Mouse (Mus musculus) neural tube, embryonic 13.5 days (tissue): ENCODE measurements around the gene Rab3a. TPM values are rescaled to one million over a fixed set of nuclear protein-coding genes. Genes with fewer than 3 reads are reported as not detected.

Source experiments
- ATAC-seq: fragments of 200-750 bp; cut with Nextera tagmentation; 2 replicates; pipeline ENCODE4 v1.8.0; 2017; ENCODE audit warnings: low read depth, mild to moderate bottlenecking, moderate TSS enrichment, moderate library complexity
- H3K27ac ChIP-seq: fragments of 300-500 bp; sonication (generic); replicated peaks from 2 replicates; pipeline ENCODE4 v1.5.1; 2015; ENCODE audit warnings: moderate library complexity, mild to moderate bottlenecking, inconsistent platforms
- H3K27me3 ChIP-seq: fragments of 300-500 bp; sonication (generic); 2 replicates; pipeline ENCODE4 v1.6.1; 2015; ENCODE audit warnings: mild to moderate bottlenecking, inconsistent platforms
- H3K36me3 ChIP-seq: fragments of 300-500 bp; sonication (generic); 2 replicates; pipeline ENCODE4 v1.6.1; 2015; ENCODE audit warnings: mild to moderate bottlenecking, inconsistent platforms
- H3K4me1 ChIP-seq: fragments of 300-500 bp; sonication (generic); replicated peaks from 2 replicates; pipeline ENCODE4 v1.6.1; 2015; ENCODE audit warnings: inconsistent platforms
- H3K4me2 ChIP-seq: fragments of 300-500 bp; sonication (generic); 2 replicates; pipeline ENCODE4 v1.6.1; 2015; ENCODE audit warnings: inconsistent platforms, mild to moderate bottlenecking, moderate library complexity
- H3K4me3 ChIP-seq: fragments of 300-500 bp; sonication (generic); 2 replicates; pipeline ENCODE4 v1.5.1; 2015; ENCODE audit warnings: mild to moderate bottlenecking, inconsistent platforms
- H3K9ac ChIP-seq: fragments of 300-500 bp; sonication (generic); 2 replicates; pipeline ENCODE4 v1.6.1; 2015; ENCODE audit warnings: moderate library complexity, mild to moderate bottlenecking, inconsistent platforms
- H3K9me3 ChIP-seq: fragments of 300-500 bp; sonication (generic); 2 replicates; pipeline ENCODE4 v1.6.1; 2016; ENCODE audit warnings: inconsistent platforms
- WGBS: fragments of 180-500 bp; shearing (Covaris S2); methylation state at CpG from one replicate; pipeline ENCODE4 v1.1.7; 2015; 5-methylcytosine and 5-hydroxymethylcytosine counted together
- polyA plus RNA-seq: library from polyadenylated mRNA; unstranded; fragments of >200 nt; fragmentation: Nextera tagmentation; extraction: Ambion mirVana; gene quantifications from 2 replicates; pipeline ENCODE4 v1.2.1, GENCODE M21; 2015

The Rab3a gene
- polyA plus RNA-seq, 1 experiment from 2014 or later: 417 TPM

DNA sequence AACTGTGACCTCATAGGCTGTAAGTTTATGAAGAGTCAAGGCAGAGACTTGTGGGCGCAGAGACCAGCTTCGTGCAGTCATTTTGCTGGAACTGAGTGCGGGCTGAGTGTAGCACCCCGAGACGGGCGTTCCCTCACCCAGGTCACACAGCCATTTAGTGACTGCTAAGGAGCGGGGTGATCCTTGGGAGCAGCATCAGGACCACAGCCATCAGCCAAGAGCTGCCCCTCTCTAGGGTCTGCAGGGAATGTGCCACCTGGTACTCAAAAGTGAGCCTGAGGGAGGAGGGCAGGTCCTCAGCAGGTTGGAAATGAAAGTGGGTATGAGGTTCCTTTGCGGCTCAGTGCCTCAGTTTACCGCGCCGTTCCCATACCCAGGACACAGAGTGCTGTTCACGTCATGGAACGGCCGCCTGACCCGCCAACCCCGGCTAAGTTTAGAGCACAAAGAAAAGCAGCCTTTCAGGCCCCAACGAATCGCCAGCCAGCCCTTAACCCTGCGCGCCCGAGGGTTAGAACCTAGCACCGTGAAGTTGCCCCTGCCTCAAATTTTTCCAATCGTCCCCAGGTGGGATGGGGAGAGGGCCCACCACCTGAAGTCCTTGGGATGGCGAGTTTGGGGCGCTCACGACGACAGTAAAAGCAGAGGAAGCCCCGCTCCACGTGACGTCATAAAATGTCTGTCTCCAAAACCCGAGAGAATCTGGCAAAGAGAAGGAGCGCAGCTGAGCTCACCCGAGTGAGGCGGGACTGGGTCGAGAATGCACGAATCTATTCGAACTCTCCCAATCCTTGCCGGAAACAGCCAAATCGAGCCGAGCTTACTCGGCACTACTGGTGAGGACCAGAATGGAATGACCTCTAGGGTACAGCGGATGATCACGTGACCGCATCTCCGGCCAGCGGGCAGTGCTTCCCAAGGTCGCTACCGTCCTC lies 10.6 kb upstream of the Rab3a start:
- no peaks in the 10 kb centered on the region for H3K36me3 ChIP-seq
- H3K4me2 ChIP-seq: peak overlapping the region; percentile 54
- WGBS: 5% methylated on average over 48 of the region's 48 CpGs
- H3K9ac ChIP-seq: peak overlapping the region; percentile 58
- H3K4me3 ChIP-seq: peak overlapping the region; percentile 32
- ATAC-seq: peak; percentile 34; the same call in 1 of the 2 replicates
- H3K27ac ChIP-seq: no peak overlapping the region
- H3K27me3 ChIP-seq: peaks cover 92% of the 10 kb centered on the region
- H3K9me3 ChIP-seq: no peaks in the 10 kb centered on the region
- H3K4me1 ChIP-seq: peaks cover 19% of the 10 kb centered on the region

DNA sequence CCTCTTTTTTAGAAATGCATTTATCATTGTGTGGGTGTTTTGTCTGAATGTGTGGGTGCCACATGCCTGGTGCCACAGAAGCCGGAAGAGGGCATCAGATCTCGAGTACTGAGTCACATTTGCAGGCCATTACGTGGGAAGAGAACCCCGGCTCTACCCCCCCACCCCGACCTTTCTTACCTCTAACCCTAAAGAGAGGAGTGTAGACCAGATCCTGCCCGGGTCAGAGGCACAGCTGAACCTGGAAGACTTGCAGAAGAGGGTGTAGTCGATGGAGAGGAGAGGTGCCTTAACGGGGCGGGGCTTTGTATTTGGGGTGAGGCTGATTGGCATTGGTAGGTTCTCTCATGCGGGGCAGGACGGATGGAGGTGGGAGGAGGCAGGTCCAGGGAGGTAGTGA lies 9.7 kb upstream of the Rab3a start:
- Histone ChIP-seq H3K9ac (no peak overlapping the region), H3K4me1 (peaks cover 19% of the 10 kb centered on the region), H3K9me3 (no peaks in the 10 kb centered on the region), H3K27me3 (peaks cover 100% of the 10 kb centered on the region), H3K27ac (no peak overlapping the region), H3K4me3 (no peak overlapping the region), H3K36me3 (no peaks in the 10 kb centered on the region), H3K4me2 (peak overlapping the region; percentile 54; the same call in 1 of the 2 replicates)
- ATAC-seq: no peak
- WGBS: 51% methylated on average over 11 of the region's 11 CpGs

DNA sequence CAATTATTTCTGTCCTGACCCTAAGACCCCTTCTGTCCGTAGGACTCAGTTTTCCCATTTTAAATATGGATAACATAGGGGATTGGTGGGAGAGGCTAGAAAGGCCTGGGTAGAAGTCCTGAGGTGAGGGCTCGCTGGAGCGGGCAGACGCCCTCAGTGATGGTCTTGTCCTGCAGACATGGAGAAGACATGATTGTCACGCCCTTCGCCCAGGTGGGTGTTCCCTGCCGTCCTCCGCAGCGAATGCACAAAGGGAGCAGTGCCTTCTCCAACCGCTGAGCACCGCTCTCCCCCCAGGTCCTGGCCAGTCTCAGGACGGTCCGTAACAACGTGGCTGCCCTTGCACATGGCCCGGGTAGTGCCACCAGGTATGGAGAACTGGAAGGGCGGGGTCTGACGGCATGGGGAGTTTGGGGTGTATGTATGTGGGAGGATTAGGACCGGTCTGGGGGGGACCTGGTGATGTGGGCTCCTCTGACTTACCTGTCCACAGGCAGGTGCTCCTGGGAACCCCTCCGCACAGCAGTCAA lies 8.7 kb upstream of the Rab3a start:
- H3K27me3 ChIP-seq: peaks cover 94% of the 10 kb centered on the region
- H3K9me3 ChIP-seq: no peaks in the 10 kb centered on the region
- H3K4me2 ChIP-seq: no peak overlapping the region
- no peak overlapping the region for H3K4me3 ChIP-seq
- no peak for ATAC-seq
- 55% methylated on average over 19 of the region's 19 CpGs for WGBS
- no peak overlapping the region for H3K9ac ChIP-seq
- no peak overlapping the region for H3K27ac ChIP-seq
- peaks cover 19% of the 10 kb centered on the region for H3K4me1 ChIP-seq
- H3K36me3 ChIP-seq: no peaks in the 10 kb centered on the region

DNA sequence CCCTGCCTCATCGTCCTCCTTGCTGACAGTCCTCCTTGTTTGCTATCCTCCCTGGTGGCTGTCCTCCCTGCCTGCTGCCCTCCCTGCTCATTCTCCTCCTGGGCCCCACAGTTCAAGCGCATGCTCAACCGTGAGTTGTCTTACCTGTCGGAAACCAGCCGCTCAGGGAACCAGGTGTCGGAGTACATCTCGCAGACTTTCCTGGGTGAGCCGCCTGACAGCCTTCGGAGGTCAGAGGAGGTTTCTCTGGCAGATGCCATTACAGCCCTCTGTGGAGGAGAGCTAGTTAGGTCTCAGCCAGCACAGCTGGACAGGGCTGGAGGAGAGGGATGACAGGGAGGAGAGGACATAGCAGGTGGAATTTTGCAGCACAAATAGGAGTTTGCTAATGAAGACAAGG lies 7.8 kb upstream of the Rab3a start:
- Histone ChIP-seq H3K27ac (no peak overlapping the region), H3K9me3 (no peaks in the 10 kb centered on the region), H3K27me3 (peaks cover 85% of the 10 kb centered on the region), H3K4me2 (no peak overlapping the region), H3K4me3 (no peak overlapping the region), H3K9ac (no peak overlapping the region), H3K4me1 (peaks cover 19% of the 10 kb centered on the region), H3K36me3 (no peaks in the 10 kb centered on the region)
- WGBS: 77% methylated on average over 9 of the region's 9 CpGs
- no peak for ATAC-seq

- Histone ChIP-seq H3K4me1 (peaks cover 19% of the 10 kb centered on the region), H3K4me3 (no peak overlapping the region), H3K36me3 (no peaks in the 10 kb centered on the region), H3K9ac (no peak overlapping the region), H3K9me3 (no peaks in the 10 kb centered on the region), H3K27me3 (peaks cover 78% of the 10 kb centered on the region), H3K27ac (no peak overlapping the region), H3K4me2 (no peak overlapping the region)
- ATAC-seq: no peak
- WGBS: 85% methylated on average over 18 of the region's 18 CpGs
These were observed 7.1 kb upstream of the Rab3a start for GRCm38 (mm10) chr8:70747211-70747890.

DNA sequence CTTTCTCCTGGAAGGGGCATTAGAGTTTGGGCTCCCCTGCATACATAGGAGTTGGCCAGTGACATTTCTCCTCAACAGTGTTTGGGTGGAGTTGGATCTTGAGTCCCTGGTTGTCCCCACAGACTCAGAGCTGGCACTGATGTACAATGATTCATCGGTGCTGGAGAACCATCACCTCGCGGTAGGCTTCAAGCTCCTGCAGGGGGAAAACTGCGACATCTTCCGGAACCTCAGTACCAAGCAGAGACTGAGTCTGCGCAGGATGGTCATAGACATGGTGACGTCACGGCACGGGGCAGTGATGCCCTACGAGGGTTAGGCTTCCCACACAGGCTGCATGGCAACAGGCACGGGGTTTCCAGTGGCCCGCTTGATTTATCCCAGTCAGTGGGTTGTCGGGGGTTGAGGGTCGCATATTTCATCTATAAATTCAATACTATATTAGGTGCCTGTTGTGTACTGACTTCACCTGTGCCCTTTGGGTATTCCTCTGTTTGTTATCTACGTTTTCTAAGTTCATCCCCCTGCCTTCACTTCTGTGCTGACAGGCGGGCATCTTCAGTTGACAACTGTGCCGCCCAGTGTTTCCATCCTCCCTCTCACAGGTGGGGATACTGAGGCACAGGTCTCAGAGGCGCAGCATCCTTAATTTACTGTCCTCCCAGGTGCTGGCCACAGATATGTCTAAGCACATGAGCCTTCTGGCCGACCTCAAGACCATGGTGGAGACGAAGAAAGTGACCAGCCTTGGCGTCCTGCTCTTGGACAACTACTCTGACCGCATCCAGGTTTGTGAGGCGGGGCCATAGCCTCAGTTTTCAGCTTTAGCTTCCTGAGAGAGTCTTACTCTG lies 6.0 kb upstream of the Rab3a start:
- Histone ChIP-seq H3K36me3 (no peaks in the 10 kb centered on the region), H3K9ac (no peak overlapping the region), H3K4me2 (no peak overlapping the region), H3K4me1 (peaks cover 20% of the 10 kb centered on the region), H3K27me3 (peaks cover 67% of the 10 kb centered on the region), H3K4me3 (no peak overlapping the region), H3K9me3 (no peaks in the 10 kb centered on the region), H3K27ac (no peak overlapping the region)
- ATAC-seq: no peak
- WGBS: 86% methylated on average over 23 of the region's 23 CpGs

DNA sequence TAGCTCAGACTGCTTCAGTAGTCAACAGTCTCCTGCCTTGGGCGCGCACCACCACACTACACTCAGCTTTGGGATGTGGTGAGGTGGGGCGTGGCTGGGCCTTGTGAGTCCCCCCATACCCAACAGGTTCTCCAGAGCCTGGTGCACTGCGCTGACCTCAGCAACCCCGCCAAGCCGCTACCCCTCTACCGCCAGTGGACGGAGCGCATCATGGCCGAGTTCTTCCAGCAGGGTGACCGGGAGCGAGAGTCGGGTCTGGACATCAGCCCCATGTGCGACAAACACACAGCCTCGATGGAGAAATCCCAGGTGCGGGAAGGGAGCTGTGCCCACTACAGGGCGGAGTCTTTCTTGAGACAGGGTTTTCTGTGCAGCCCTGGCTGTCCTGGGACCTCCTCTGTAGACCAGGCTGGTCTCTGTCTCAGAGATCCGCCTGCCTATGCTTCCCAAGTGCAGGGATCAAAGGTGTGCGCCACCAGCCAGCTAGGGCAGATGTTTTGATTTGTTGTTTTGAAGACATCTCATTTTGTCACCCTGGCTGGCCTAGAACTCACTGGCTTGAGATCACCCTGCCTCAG lies 5.3 kb upstream of the Rab3a start:
- no peak overlapping the region for H3K4me3 ChIP-seq
- no peak overlapping the region for H3K9ac ChIP-seq
- H3K27ac ChIP-seq: no peak overlapping the region
- no peaks in the 10 kb centered on the region for H3K36me3 ChIP-seq
- ATAC-seq: no peak
- H3K27me3 ChIP-seq: peaks cover 60% of the 10 kb centered on the region
- H3K4me2 ChIP-seq: no peak overlapping the region
- WGBS: 84% methylated on average over 19 of the region's 19 CpGs
- H3K9me3 ChIP-seq: no peaks in the 10 kb centered on the region
- H3K4me1 ChIP-seq: peaks cover 13% of the 10 kb centered on the region

DNA sequence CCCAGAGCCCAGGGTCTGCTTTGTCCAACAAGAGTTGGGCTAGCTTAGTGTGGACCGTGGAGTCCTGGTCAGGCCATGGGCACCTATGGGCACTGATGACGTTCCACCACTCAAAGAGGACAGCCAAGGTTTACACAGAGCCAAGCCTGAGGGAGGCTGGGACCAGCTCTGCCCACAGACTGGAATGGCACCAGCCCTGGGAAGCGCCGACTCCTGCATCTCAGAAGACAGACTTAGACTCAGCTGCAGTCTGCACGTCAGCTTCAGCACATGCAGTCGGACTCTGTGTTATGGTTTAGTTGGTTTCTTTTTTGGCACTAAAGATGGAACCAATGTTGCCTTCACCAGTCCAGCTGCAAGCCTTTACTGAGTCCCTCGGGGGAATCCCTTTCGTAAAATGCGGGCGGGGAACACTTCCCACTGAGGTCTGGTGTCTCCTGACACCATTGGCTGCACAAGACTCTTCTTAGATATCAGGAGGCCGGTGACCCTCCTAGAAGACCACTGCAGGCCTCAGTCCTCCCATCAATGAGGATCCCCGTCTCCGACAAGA lies 4.3 kb upstream of the Rab3a start:
- ATAC-seq: no peak
- Histone ChIP-seq H3K36me3 (no peaks in the 10 kb centered on the region), H3K27me3 (peaks cover 50% of the 10 kb centered on the region), H3K4me2 (no peak overlapping the region), H3K27ac (no peak overlapping the region), H3K9me3 (no peaks in the 10 kb centered on the region), H3K9ac (no peak overlapping the region), H3K4me3 (no peak overlapping the region), H3K4me1 (peaks cover 13% of the 10 kb centered on the region)
- 87% methylated on average over 13 of the region's 13 CpGs for WGBS

GRCm38 (mm10) chr8:70752000-70752764 lies 2.3 kb upstream of the Rab3a start:
- Histone ChIP-seq H3K9me3 (no peaks in the 10 kb centered on the region), H3K36me3 (peaks cover 14% of the 10 kb centered on the region), H3K4me3 (no peak overlapping the region), H3K27me3 (peaks cover 30% of the 10 kb centered on the region), H3K27ac (peak overlapping the region; percentile 24; the same call in 1 of the 2 replicates), H3K4me1 (peaks cover 32% of the 10 kb centered on the region), H3K9ac (no peak overlapping the region), H3K4me2 (no peak overlapping the region)
- ATAC-seq: no peak
- WGBS: 31% methylated on average over 11 of the region's 11 CpGs

- Histone ChIP-seq H3K9me3 (no peaks in the 10 kb centered on the region), H3K36me3 (peaks cover 24% of the 10 kb centered on the region), H3K4me2 (peak overlapping the region; percentile 22), H3K27me3 (peaks cover 20% of the 10 kb centered on the region), H3K27ac (peak overlapping the region; percentile 68), H3K9ac (no peak overlapping the region), H3K4me3 (no peak overlapping the region), H3K4me1 (peaks cover 42% of the 10 kb centered on the region)
- 31% methylated on average over 21 of the region's 21 CpGs for WGBS
- no peak for ATAC-seq
These were observed 1.3 kb upstream of the Rab3a start for GRCm38 (mm10) chr8:70753151-70753550.
